Mouse (Mus musculus) megakaryocyte, embryonic 14.5 days (primary cell): ENCODE measurements around the gene Pard3. TPM values are rescaled to one million over a fixed set of nuclear protein-coding genes. Genes with fewer than 3 reads are reported as not detected.

ENCODE experiments used
- H3K27me3 ChIP-seq: replicated peaks from 2 replicates; pipeline ENCODE3; 2012; ENCODE audit warnings: inconsistent platforms
- H3K36me3 ChIP-seq: replicated peaks from 2 replicates; pipeline ENCODE3; 2012; ENCODE audit warnings: low read length, inconsistent platforms, mixed read lengths
- H3K4me1 ChIP-seq: 2 replicates; pipeline ENCODE4 v1.6.1; 2012; ENCODE audit warnings: inconsistent platforms
- H3K4me3 ChIP-seq: replicated peaks from 2 replicates; pipeline ENCODE3; 2012; ENCODE audit warnings: moderate library complexity, mild to moderate bottlenecking, inconsistent platforms
- H3K9me3 ChIP-seq: 2 replicates; pipeline ENCODE4 v1.6.1; 2012; ENCODE audit warnings: inconsistent platforms
- FLI1 ChIP-seq: IDR thresholded peaks from 2 replicates; pipeline ENCODE4 v1.6.1; 2012; ENCODE audit warnings: low read length, inconsistent platforms, mixed read lengths
- GATA1 ChIP-seq: IDR thresholded peaks from 3 replicates; pipeline ENCODE4 v1.6.1; 2012; ENCODE audit warnings: mixed read lengths, low read length, inconsistent platforms, borderline replicate concordance
- polyA plus RNA-seq: library from polyadenylated mRNA; stranded (reverse); fragments of >175 nt; gene quantifications from 2 replicates; pipeline ENCODE4 v1.2.3, GENCODE M21; 2012; ENCODE audit warnings: low replicate concordance; ENCODE audit not compliant: insufficient read depth

Pard3 gene
- polyA plus RNA-seq, 1 experiment: not detected

DNA sequence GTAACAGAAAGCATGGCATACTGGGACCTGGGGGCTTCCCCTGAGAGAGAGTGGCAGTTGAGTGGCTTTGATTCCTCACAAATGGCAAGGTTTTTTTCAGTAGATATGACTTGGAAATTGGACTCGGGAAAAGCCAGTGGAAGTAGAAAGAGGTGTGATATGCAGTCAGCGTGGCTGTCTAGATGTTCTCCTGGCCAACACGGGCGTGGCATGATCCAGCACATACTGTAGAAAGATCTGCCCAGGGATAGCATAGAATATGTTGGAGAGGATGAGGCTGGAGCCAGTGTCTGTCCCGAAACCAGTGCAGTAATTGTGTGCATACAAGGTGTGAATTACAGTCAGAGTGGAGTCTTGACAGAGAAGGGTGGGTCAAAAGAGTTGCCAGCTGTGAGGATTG, 257.2 kb downstream of the Pard3 start:
- peaks cover 16% of the 10 kb centered on the region for H3K4me1 ChIP-seq
- no peak overlapping the region for H3K4me3 ChIP-seq
- no peaks in the 10 kb centered on the region for H3K9me3 ChIP-seq
- H3K36me3 ChIP-seq: no peaks in the 10 kb centered on the region
- H3K27me3 ChIP-seq: peaks cover 19% of the 10 kb centered on the region
- TF ChIP-seq GATA1 (no peak), FLI1 (no peak)

DNA sequence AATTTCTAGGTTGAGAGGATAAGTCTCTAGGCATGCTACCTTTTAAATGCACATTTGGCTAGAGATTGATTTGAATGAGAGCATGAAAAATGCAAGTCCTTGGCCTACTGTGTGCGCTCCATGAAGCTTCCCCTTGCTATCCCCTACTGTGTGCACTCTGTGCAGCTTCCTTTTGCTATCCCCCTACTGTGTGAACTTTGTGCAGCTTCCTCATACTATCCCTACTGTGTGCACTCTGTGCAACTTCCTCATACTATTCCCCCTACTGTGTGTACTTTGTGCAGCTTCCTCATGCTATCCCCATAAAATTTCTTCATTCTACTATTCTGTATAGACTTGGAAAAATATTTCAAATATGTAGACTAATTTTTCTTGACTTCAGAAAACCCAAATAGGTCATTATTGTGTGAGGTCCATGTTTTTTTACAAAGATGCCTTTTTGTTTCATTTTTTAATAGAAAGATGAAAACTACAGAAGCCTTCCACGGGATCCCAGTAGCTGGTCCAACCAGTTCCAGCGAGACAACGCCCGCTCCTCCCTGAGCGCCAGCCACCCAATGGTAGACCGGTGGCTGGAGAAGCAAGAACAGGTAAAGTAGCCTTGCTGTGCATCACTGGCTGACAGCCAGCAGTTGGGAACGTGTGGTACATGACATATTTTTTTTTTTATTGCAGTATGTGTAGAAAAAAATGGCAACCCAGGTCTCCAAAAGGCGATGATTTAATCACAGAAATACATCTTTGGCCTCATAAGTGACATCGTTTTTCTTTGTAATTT, 260.1 kb downstream of the Pard3 start:
- Histone ChIP-seq H3K9me3 (no peaks in the 10 kb centered on the region), H3K36me3 (no peaks in the 10 kb centered on the region), H3K4me3 (no peak overlapping the region), H3K4me1 (peaks cover 5% of the 10 kb centered on the region), H3K27me3 (peaks cover 15% of the 10 kb centered on the region)
- TF ChIP-seq FLI1 (no peak), GATA1 (no peak)

DNA sequence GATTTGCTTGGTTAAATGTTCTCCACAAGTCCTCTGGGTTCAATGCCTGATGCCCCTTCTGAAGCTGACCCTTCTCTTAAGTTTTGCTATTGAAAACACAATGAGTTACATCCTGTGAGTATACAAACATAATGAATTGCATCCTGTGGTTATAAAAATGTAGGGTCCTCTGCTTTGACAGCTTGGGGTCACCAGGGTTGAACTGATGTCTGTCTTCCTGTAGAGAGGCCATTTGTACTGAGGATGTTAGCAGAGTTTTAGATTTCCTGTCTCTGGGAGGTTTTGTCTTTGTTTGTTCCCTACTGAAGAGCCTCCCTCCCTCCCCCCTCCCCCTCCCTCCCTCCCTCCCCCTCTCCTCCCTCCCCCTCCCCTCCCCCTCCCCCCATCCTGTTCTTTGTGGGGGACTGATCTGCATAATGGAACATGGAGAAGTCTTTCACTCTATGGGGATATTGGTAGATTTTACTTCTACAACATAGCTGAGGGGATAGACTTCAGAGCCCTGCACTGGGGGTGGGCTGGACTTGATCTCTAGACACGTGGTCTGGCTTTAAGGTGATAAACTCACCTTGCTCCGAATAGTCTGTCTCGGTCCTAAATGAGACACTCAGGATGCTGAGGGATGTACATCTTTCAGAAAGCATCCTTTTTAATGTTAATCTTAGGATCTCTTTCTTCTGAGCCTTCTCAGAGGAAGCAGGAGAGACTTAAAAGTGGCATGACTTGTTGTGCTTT, 261.3 kb downstream of the Pard3 start:
- Histone ChIP-seq H3K4me3 (no peak overlapping the region), H3K36me3 (no peaks in the 10 kb centered on the region), H3K27me3 (peaks cover 13% of the 10 kb centered on the region), H3K4me1 (peaks cover 3% of the 10 kb centered on the region), H3K9me3 (no peaks in the 10 kb centered on the region)
- TF ChIP-seq FLI1: no peak
- TF ChIP-seq GATA1: no peak

DNA sequence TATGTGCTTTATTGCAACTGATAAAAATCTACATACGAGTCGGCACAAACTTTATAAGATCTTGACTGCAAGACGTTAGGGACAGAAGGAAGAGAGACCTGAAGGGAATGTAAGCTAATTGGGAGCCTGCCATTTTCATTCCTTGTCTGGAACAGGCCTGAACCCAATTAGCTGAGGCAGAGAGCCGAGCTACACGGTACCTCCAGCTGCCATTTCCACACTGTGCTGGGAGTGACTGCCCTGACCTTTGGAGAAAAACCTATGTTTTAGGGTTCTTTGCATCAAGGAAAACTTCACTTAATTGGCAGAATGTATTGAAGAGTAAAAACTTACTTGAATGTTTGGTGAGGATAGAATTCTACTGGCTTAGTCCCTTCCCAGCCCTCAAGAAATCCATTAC, 262.1 kb downstream of the Pard3 start:
- TF ChIP-seq FLI1 (no peak), GATA1 (no peak)
- H3K27me3 ChIP-seq: peaks cover 15% of the 10 kb centered on the region
- H3K4me3 ChIP-seq: no peak overlapping the region
- peaks cover 11% of the 10 kb centered on the region for H3K4me1 ChIP-seq
- no peaks in the 10 kb centered on the region for H3K36me3 ChIP-seq
- no peaks in the 10 kb centered on the region for H3K9me3 ChIP-seq

DNA sequence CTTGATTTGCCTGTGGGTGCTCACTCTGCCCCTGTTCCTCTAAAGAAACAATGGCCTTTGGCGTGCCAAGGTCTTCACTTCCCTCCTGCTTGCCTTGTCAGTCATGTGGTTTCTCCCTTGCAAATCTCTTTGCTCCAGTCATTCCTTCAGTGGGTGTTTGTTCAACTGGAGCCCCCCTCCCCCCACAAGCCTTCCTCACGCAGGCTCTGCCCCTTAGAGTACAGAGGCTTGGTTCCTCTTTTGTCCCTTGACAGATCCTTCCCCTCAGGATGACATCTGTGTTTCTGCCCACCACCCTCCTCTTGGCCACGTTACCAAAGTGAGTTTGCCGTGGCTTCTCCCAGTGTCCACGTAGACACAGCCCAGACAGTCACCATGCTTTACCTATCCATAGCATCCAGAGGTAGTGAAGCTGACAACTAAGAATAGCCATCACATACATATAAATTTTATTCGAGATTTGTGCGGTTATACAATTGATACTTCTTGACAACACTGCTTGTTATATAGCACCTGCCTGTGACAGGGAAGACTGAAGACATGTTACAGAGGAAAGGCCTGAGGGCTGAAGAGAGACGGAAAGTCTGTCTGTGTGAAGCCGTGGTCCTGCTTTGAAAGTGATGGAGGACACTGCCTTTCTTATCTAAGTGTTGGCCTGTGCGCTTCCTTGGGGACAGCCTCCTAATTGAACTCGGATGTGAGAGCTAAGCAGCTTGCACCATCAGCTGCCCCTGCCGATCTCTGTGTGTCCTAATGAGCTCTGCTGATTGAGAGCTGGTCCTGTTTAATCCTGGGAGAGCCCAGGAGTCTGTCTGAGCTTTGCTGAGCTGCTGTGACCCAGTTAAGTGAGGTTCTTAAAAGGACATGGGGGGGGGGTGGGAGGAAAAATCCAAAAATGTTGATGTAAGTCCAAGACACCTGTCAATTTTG, 266.8 kb downstream of the Pard3 start:
- Histone ChIP-seq H3K4me1 (peaks cover 12% of the 10 kb centered on the region), H3K9me3 (no peaks in the 10 kb centered on the region), H3K27me3 (peaks cover 12% of the 10 kb centered on the region), H3K36me3 (no peaks in the 10 kb centered on the region), H3K4me3 (peak overlapping the region; percentile 72)
- TF ChIP-seq FLI1: no peak
- TF ChIP-seq GATA1: no peak

DNA sequence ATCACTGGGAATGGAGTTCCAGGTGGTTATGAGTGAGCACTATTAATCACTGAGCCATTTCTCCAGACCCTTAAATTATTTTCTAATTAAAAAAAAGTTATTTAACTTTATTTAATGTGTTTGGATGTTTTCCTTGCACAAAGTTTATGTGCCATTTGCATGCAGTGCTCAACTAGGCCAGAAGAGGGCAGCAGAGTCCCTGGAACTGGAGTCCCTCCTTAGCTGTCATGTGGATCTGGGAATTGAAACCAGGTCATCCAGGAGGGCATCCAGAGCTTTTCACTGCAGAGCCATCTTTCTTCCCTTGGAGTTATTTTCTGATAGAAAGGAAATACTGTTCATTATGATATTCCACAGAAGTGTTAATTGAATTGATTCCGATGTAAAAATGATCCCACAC, 268.1 kb downstream of the Pard3 start:
- H3K9me3 ChIP-seq: no peaks in the 10 kb centered on the region

DNA sequence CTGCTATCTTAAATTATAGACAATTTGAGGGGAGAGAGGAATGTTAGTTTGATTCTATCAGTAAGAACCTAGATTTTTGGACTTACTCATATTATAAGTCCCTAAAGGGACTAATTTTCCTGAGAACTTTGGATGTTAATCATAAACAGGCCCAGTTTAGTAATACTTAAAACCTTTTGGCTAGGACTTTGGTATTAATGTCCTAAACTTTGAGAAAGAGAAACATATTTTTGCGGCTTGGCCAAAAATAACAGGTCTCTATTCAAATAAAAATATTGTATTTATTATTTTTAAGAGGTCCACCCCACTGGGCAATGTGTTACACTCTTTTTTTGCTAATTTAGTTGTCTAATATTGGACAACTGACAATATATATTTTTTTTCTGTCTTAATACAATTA, 271.5 kb downstream of the Pard3 start:
- Histone ChIP-seq H3K36me3 (no peaks in the 10 kb centered on the region), H3K4me1 (peaks cover 7% of the 10 kb centered on the region), H3K27me3 (peaks cover 15% of the 10 kb centered on the region), H3K9me3 (no peaks in the 10 kb centered on the region), H3K4me3 (no peak overlapping the region)
- TF ChIP-seq FLI1 (no peak), GATA1 (no peak)

More for the DNA sequence above, 268.1 kb downstream of the Pard3 start:
- no peaks in the 10 kb centered on the region for H3K36me3 ChIP-seq
- TF ChIP-seq GATA1 (no peak), FLI1 (no peak)
- H3K27me3 ChIP-seq: peaks cover 17% of the 10 kb centered on the region
- no peak overlapping the region for H3K4me3 ChIP-seq
- peaks cover 12% of the 10 kb centered on the region for H3K4me1 ChIP-seq

DNA sequence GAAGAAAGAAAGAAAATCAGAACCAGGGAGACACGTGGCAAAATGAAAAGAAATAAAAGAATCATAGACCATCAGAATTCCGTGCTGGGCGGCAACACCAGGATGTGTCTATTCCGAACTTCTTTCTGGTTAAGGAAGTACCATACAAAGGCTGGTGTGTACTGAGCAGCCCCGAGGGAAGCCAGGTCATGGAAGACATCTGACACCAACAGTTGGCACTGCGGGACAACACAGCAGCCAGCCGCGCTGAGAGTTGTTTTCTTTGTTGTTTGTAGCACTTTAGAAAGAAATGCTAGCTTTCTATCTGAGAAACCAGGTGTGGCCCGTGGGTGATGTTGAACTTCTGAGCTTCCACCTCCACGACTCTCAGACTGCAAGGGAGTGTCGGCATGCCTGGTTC, 274.5 kb downstream of the Pard3 start:
- no peak overlapping the region for H3K4me3 ChIP-seq
- H3K4me1 ChIP-seq: no peaks in the 10 kb centered on the region
- H3K36me3 ChIP-seq: no peaks in the 10 kb centered on the region
- no peaks in the 10 kb centered on the region for H3K9me3 ChIP-seq
- TF ChIP-seq FLI1: no peak
- no peak for TF ChIP-seq GATA1
- peaks cover 13% of the 10 kb centered on the region for H3K27me3 ChIP-seq

DNA sequence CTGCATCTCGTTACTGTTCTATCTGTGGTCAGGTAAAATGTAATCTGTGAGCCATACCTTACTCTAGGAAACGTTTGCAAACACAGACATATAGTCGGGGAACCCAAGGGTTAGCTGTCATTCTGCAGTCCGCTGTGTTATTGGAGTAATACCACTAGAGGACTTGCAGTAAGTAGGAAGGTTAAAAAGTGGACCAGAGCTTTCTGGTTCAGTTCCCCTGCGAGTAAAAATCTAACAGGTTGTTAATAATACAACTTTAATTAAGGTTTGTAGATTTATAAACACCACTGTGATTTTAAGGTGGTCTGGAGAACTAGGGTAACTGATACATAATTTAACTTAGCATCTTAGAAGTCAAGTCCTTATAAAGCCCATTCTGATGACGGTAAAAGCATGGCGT, 277.4 kb downstream of the Pard3 start:
- H3K36me3 ChIP-seq: no peaks in the 10 kb centered on the region
- no peak for TF ChIP-seq FLI1
- no peak for TF ChIP-seq GATA1
- H3K4me3 ChIP-seq: no peak overlapping the region
- peaks cover 9% of the 10 kb centered on the region for H3K27me3 ChIP-seq
- no peaks in the 10 kb centered on the region for H3K4me1 ChIP-seq
- no peaks in the 10 kb centered on the region for H3K9me3 ChIP-seq

DNA sequence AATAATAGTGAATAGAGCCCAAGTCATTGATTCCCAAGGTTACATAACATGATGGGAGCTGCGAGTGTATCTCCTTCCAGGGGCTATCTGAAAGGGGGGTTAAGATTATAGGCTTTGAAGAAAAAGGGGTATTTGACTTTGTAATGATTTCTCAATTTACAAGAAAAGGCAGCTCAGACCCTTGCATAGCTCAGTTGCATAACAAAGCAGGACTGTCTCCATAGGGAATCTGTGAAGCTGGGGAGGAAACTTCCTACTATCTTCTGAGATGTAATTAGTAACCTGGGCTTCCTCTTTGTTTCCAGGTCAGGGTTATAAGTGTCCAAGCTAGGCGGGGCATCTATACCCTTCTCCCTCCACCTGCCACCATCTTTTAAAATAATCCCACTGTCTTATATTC, 279.4 kb downstream of the Pard3 start:
- H3K27me3 ChIP-seq: peaks cover 5% of the 10 kb centered on the region
- H3K36me3 ChIP-seq: no peaks in the 10 kb centered on the region
- no peaks in the 10 kb centered on the region for H3K4me1 ChIP-seq
- no peak overlapping the region for H3K4me3 ChIP-seq
- H3K9me3 ChIP-seq: no peaks in the 10 kb centered on the region
- no peak for TF ChIP-seq FLI1
- no peak for TF ChIP-seq GATA1
